Mouse (Mus musculus) urinary bladder, adult 18-20 months (tissue): ENCODE data around the gene Gm10719.
A peak's percentile ranks its signal among the peaks of the same experiment; 100 is the strongest.
"Not testable (repeated sequence)": the region's sequence is repeated elsewhere in the genome, so short reads cannot be mapped to it uniquely, and the experiment has no call there.

Experiments
- DNase-seq, 2 experiments: peaks; one replicate each; pipeline ENCODE4 v3.0.0; 2022; ENCODE audit warnings: low spot score in 2 of 2, mixed read lengths in 2 of 2

Gm10719 gene

GRCm38 (mm10) chr9:3025653-3026052 is 8.4 kb downstream of the Gm10719 start:
- peak; percentile 76 to 85 for DNase-seq

- not testable (repeated sequence) for DNase-seq
These were observed 8.9 kb downstream of the Gm10719 start for GRCm38 (mm10) chr9:3026136-3026535.

- not testable (repeated sequence) for DNase-seq
These were observed 9.5 kb downstream of the Gm10719 start for GRCm38 (mm10) chr9:3026741-3027140.

- not testable (repeated sequence) for DNase-seq
These were observed 10.0 kb downstream of the Gm10719 start for GRCm38 (mm10) chr9:3027200-3027599.

GRCm38 (mm10) chr9:3029276-3030000 is 12.2 kb downstream of the Gm10719 start:
- DNase-seq: peak in 1 of 2 experiments; percentile 26

GRCm38 (mm10) chr9:3030677-3031318 is 13.6 kb downstream of the Gm10719 start:
- not testable (repeated sequence) for DNase-seq

GRCm38 (mm10) chr9:3034299-3034698 is 17.1 kb downstream of the Gm10719 start, which contains the start of gene Gm17535:
TSS of gene Gm17535 (plus strand) at chr9:3034599.
- DNase-seq: not testable (repeated sequence)

GRCm38 (mm10) chr9:3036577-3036976 is 19.4 kb downstream of the Gm10719 start, which contains the start of gene Gm10715:
TSS of gene Gm10715 (plus strand) at chr9:3036877.
- not testable (repeated sequence) for DNase-seq

GRCm38 (mm10) chr9:3038161-3038560 is 21.0 kb downstream of the Gm10719 start:
- DNase-seq: not testable (repeated sequence)
